In genomic region chr4:31937376-31938281, GRCm38 (mm10) we compare ENCODE assay signal across 8 mouse cellular contexts. TPM values are rescaled to one million over a fixed set of nuclear protein-coding genes. Genes with fewer than 3 reads are reported as not detected.
DNase-seq lines count a peak whose midpoint lies in the region; ATAC-seq and TF ChIP-seq lines count a peak whose summit lies in the region.

No protein-coding gene starts in this region.

- TF ChIP-seq POLR2A in cerebellum, adult 2 months (IDR thresholded peaks at IDR 0.05; ENCODE audit: borderline replicate concordance, insufficient read depth, low read length): no peak
- TF ChIP-seq POLR2A in thymus, adult 2 months (IDR thresholded peaks at IDR 0.05; ENCODE audit: control insufficient read depth, extremely low read depth, insufficient read depth, low read length, poor library complexity): no peak

- H3K9ac ChIP-seq in heart, embryonic 15.5 days: peak overlapping the region; percentile 72
- H3K9ac ChIP-seq in midbrain, embryonic 16.5 days (ENCODE audit: low read depth, low read length): peak overlapping the region; percentile 60

- 5% methylated on average over 36 of the region's 36 CpGs for WGBS in cerebellum, adult 2 months
- WGBS in thymus, adult 2 months: 6% methylated on average over 36 of the region's 36 CpGs
- 2% methylated on average over 36 of the region's 36 CpGs for WGBS in heart, embryonic 15.5 days
- 2% methylated on average over 36 of the region's 36 CpGs for WGBS in midbrain, embryonic 16.5 days

- 0 out of 2 replicates have a peak, but pooled peaks have one; percentile 18 for ATAC-seq in heart, embryonic 15.5 days (replicated peaks; ENCODE audit: insufficient number of reproducible peaks, insufficient read depth, low FRiP score, low read depth)
- ATAC-seq in midbrain, embryonic 16.5 days: peak; percentile 74

- no peaks in the 10 kb centered on the region; the same call in 1 of the 2 replicates for H3K27me3 ChIP-seq in cerebellum, adult 2 months (ENCODE audit: control insufficient read depth, insufficient read depth, low read length)
- H3K27me3 ChIP-seq in thymus, adult 2 months (ENCODE audit: control insufficient read depth, insufficient read depth, low read length): peaks cover 8% of the 10 kb centered on the region; the same call in 1 of the 2 replicates
- H3K27me3 ChIP-seq in heart, embryonic 15.5 days: no peaks in the 10 kb centered on the region
- H3K27me3 ChIP-seq in midbrain, embryonic 16.5 days (ENCODE audit: control insufficient read depth, insufficient read depth, low read depth, low read length): peaks cover 16% of the 10 kb centered on the region

- peak overlapping the region; percentile 44 for H3K4me3 ChIP-seq in cerebellum, adult 2 months (replicated peaks; ENCODE audit: insufficient read depth, low read depth, low read length)
- no peak overlapping the region for H3K4me3 ChIP-seq in thymus, adult 2 months (ENCODE audit: control insufficient read depth, insufficient read depth, low read length)
- H3K4me3 ChIP-seq in heart, embryonic 15.5 days: peak overlapping the region; percentile 61
- peak overlapping the region; percentile 42 for H3K4me3 ChIP-seq in midbrain, embryonic 16.5 days (ENCODE audit: low read depth, low read length)

- peak overlapping the region; percentile 97 for H3K4me2 ChIP-seq in heart, embryonic 15.5 days
- H3K4me2 ChIP-seq in midbrain, embryonic 16.5 days (ENCODE audit: low read length): peak overlapping the region; percentile 71

- peak; percentile 23 to 30 for DNase-seq in cerebellum, adult 2 months
- no peak for DNase-seq in cerebellum, adult 9-11 months
- peak; percentile 9 for DNase-seq in thymus, postnatal 4 days
- DNase-seq in thymus, adult 2 months: no peak
- DNase-seq in kidney, postnatal 4 days: peak; percentile 27 to 56
- no peak for DNase-seq in adipocyte (ENCODE audit: low spot score)

- H3K4me1 ChIP-seq in cerebellum, adult 2 months (ENCODE audit: control insufficient read depth, insufficient read depth, low read length): no peaks in the 10 kb centered on the region
- 0 out of 2 replicates have a peak, but pooled peaks cover 2% of the 10 kb centered on the region for H3K4me1 ChIP-seq in thymus, adult 2 months (replicated peaks; ENCODE audit: control insufficient read depth, insufficient read depth, low read length)
- H3K4me1 ChIP-seq in heart, embryonic 15.5 days (replicated peaks): peaks cover 13% of the 10 kb centered on the region
- H3K4me1 ChIP-seq in midbrain, embryonic 16.5 days (ENCODE audit: control insufficient read depth, insufficient read depth, low read length): peaks cover 16% of the 10 kb centered on the region

- H3K36me3 ChIP-seq in thymus, adult 2 months (ENCODE audit: control insufficient read depth, insufficient read depth, low read length): no peaks in the 10 kb centered on the region
- H3K36me3 ChIP-seq in heart, embryonic 15.5 days: no peaks in the 10 kb centered on the region
- H3K36me3 ChIP-seq in midbrain, embryonic 16.5 days (ENCODE audit: control insufficient read depth, insufficient read depth, low read length): no peaks in the 10 kb centered on the region

- no peaks in the 10 kb centered on the region for H3K9me3 ChIP-seq in heart, embryonic 15.5 days (replicated peaks)
- 0 out of 2 replicates have a peak, but pooled peaks cover under 1% of the 10 kb centered on the region for H3K9me3 ChIP-seq in midbrain, embryonic 16.5 days (replicated peaks; ENCODE audit: control insufficient read depth, low read length, poor library complexity, severe bottlenecking)

- TF ChIP-seq CTCF in cerebellum, adult 2 months (IDR thresholded peaks at IDR 0.05; ENCODE audit: borderline replicate concordance, insufficient read depth, low read depth, low read length): no peak
- no peak for TF ChIP-seq CTCF in thymus, adult 2 months (IDR thresholded peaks at IDR 0.05; ENCODE audit: borderline replicate concordance, control insufficient read depth, extremely low read depth, insufficient read depth, low read length, poor library complexity)

- no peak overlapping the region for H3K27ac ChIP-seq in cerebellum, adult 2 months (ENCODE audit: insufficient read depth, low read length)
- no peak overlapping the region for H3K27ac ChIP-seq in thymus, adult 2 months (ENCODE audit: control insufficient read depth, insufficient read depth, low read length)
- 0 out of 2 replicates have a peak overlapping the region, but pooled peaks have one; percentile 39 for H3K27ac ChIP-seq in heart, embryonic 15.5 days
- peak overlapping the region; percentile 58 for H3K27ac ChIP-seq in midbrain, embryonic 16.5 days (ENCODE audit: low read length)

RNA-seq across cellular contexts. Expression of gene Map3k7, which starts 26.3 kb away (rescaled TPM):
- 38.7 and 39.0 TPM in 2 replicates for polyA plus RNA-seq in cerebellum, adult 2 months (2012; rRNA removed)
- 74.2 and 74.5 TPM in 2 replicates for polyA plus RNA-seq in thymus, adult 2 months (2012; rRNA removed)
- 23.5 and 30.5 TPM in 2 replicates for polyA plus RNA-seq in heart, embryonic 15.5 days (2015; fragmentation: Nextera tagmentation; extraction: Ambion mirVana)
- polyA plus RNA-seq in midbrain, embryonic 16.5 days (2015; fragmentation: Nextera tagmentation; extraction: Ambion mirVana): 20.0 and 24.0 TPM in 2 replicates

Comparison
In these comparisons a context has a peak if more than half of its experiments do, and no peak if none do; other contexts are left out.
1. DNase-seq: peak in cerebellum, adult 2 months (2 of 2), thymus, postnatal 4 days (single experiment) and kidney, postnatal 4 days (2 of 2); none in cerebellum, adult 9-11 months (single experiment), thymus, adult 2 months (single experiment) and adipocyte (single experiment).
2. H3K27ac ChIP-seq: peak in heart, embryonic 15.5 days (single experiment) and midbrain, embryonic 16.5 days (single experiment); none in cerebellum, adult 2 months (single experiment) and thymus, adult 2 months (single experiment).